Mouse (Mus musculus): Measurements from ENCODE around the gene Lmbrd2. TPM values are rescaled to one million over a fixed set of nuclear protein-coding genes. Genes with fewer than 3 reads are reported as not detected.

The Lmbrd2 gene
- 7.7 and 8.4 TPM in 2 replicates for polyA plus RNA-seq (2021; fragmentation: Nextera tagmentation)
- long read RNA-seq, experiment 1, full-length matches to known transcripts = 2 of 21 reads
- long read RNA-seq, experiment 1, partial matches to known transcripts = 5 of 21 reads
- long read RNA-seq, experiment 1, other reads (novel, unspliced or antisense) = 14 of 21 reads
- long read RNA-seq, experiment 2, full-length matches to known transcripts = 5 of 27 reads
- long read RNA-seq, experiment 2, partial matches to known transcripts = 6 of 27 reads
- long read RNA-seq, experiment 2, other reads (novel, unspliced or antisense) = 16 of 27 reads

GRCm38 (mm10) chr15:9140252-9140680, at the start of gene Lmbrd2:
Gene Lmbrd2, plus strand, starts transcription at chr15:9140550.

DNA sequence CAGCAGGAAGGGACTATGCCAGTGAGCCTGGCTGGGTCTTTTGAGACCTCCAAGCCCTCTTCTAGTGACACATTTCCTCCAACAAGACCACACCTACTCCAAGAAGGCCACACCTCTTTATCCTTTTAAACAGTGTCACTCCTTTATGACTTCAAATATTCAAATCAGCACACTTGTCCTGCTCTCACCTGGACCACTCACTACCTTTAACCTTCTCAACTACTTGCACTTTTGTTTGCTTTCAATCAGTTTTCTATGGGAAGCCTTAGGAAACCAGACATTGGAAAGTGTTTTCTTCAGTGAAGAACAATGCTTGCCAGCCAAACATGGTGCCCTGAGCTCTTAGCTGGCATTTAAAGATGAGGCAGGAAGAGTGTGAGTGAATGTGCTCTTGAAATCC, 15.0 kb downstream of the Lmbrd2 start, which contains the start of gene Skp2:
Gene Skp2, minus strand, starts transcription at position 101 of the 400 bp plus-strand sequence.

Other genes with a start within 250 kb of the Lmbrd2 start
- gene Ranbp3l, start 172.6 kb upstream of the Lmbrd2 start, polyA plus RNA-seq (2021; fragmentation: Nextera tagmentation) = 6.9 TPM in 2 replicates
- gene Nadk2, start 69.3 kb upstream of the Lmbrd2 start, polyA plus RNA-seq (2021; fragmentation: Nextera tagmentation) = 16.7 and 19.4 TPM in 2 replicates
- 1.3 and 1.7 TPM in 2 replicates for gene Skp2, start 14.9 kb downstream of the Lmbrd2 start, polyA plus RNA-seq (2021; fragmentation: Nextera tagmentation)
- gene Ugt3a1, start 136.3 kb downstream of the Lmbrd2 start, polyA plus RNA-seq (2021; fragmentation: Nextera tagmentation) = not detected in 2 replicates
- gene Ugt3a2, start 195.0 kb downstream of the Lmbrd2 start, polyA plus RNA-seq (2021; fragmentation: Nextera tagmentation) = not detected in 2 replicates

Measured in layer of hippocampus, adult 6 months (tissue).